Comparison of ENCODE assay signal across 16 mouse cellular contexts in the genomic region with DNA sequence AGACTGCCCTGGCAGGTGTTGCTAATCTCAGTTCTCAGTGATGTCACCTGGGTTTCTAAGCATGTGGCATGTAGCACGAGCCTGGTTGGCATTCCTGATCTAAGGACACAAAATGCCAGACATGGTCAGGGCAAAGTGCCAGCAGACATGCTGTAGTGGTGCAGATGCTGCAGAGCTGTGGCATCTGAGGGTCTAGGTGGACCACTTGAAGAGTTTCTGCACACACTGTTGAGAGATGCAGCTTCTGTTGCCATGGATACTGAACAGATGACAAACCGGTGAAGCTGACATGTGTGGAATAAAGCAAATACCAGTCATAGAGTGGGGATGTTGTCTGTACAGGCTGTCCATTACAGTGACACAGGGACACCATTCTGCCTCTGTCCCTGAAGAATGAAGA. TPM values are rescaled to one million over a fixed set of nuclear protein-coding genes. Genes with fewer than 3 reads are reported as not detected.
DNase-seq lines count a peak whose midpoint lies in the region; ATAC-seq lines count a peak whose summit lies in the region.
"Had no signal": no experiment of that assay in that cellular context is flagged by ENCODE, and none has a peak within 500 bp of the region (broad histone marks: within the 10 kb centered on the region; RNA-seq: fewer than 3 reads in every experiment).

No protein-coding gene starts in this region.

- no peaks in the 10 kb centered on the region for H3K9me3 ChIP-seq in neural tube, embryonic 12.5 days
- no peaks in the 10 kb centered on the region for H3K9me3 ChIP-seq in neural tube, embryonic 15.5 days (replicated peaks)
- no peaks in the 10 kb centered on the region for H3K9me3 ChIP-seq in forebrain, embryonic 16.5 days (ENCODE audit: control insufficient read depth, low read length)
- H3K9me3 ChIP-seq in midbrain, embryonic 15.5 days = no peaks in the 10 kb centered on the region
- H3K9me3 ChIP-seq: embryonic facial prominence, embryonic 10.5 days had no signal

- peak; percentile 71 for DNase-seq in heart, adult 11 months
- DNase-seq in heart, postnatal 25 days (ENCODE audit: low spot score) = no peak
- DNase-seq in kidney, adult 8-10 months = no peak
- DNase-seq: adrenal gland, adult 2 months; kidney, adult 2 months; layer of hippocampus, adult 9-11 months; lung, postnatal 36 days had no signal

- WGBS in neural tube, embryonic 12.5 days = 79% methylated on average over 2 of the region's 2 CpGs
- WGBS in neural tube, embryonic 15.5 days = 55% methylated on average over 2 of the region's 2 CpGs
- 50% methylated on average over 2 of the region's 2 CpGs for WGBS in forebrain, embryonic 16.5 days
- WGBS in midbrain, embryonic 15.5 days = 48% methylated on average over 2 of the region's 2 CpGs

- no peak overlapping the region for H3K27ac ChIP-seq in neural tube, embryonic 12.5 days
- no peak overlapping the region for H3K27ac ChIP-seq in neural tube, embryonic 15.5 days (replicated peaks)
- no peak overlapping the region for H3K27ac ChIP-seq in forebrain, embryonic 16.5 days (ENCODE audit: low read length)
- no peak overlapping the region for H3K27ac ChIP-seq in midbrain, embryonic 15.5 days
- H3K27ac ChIP-seq: embryonic facial prominence, embryonic 10.5 days; heart, embryonic 13.5 days; stomach, postnatal 0 days had no signal

- no peaks in the 10 kb centered on the region for H3K27me3 ChIP-seq in neural tube, embryonic 12.5 days (replicated peaks)
- no peaks in the 10 kb centered on the region for H3K27me3 ChIP-seq in neural tube, embryonic 15.5 days (replicated peaks)
- H3K27me3 ChIP-seq in forebrain, embryonic 16.5 days (replicated peaks; ENCODE audit: control insufficient read depth, insufficient read depth, low read length) = no peaks in the 10 kb centered on the region
- H3K27me3 ChIP-seq in midbrain, embryonic 15.5 days (replicated peaks) = no peaks in the 10 kb centered on the region
- H3K27me3 ChIP-seq: heart, embryonic 13.5 days had no signal

- H3K4me3 ChIP-seq in neural tube, embryonic 12.5 days = no peak overlapping the region
- no peak overlapping the region for H3K4me3 ChIP-seq in neural tube, embryonic 15.5 days (replicated peaks)
- H3K4me3 ChIP-seq in forebrain, embryonic 16.5 days (replicated peaks; ENCODE audit: low read length) = no peak overlapping the region
- H3K4me3 ChIP-seq in midbrain, embryonic 15.5 days = no peak overlapping the region
- H3K4me3 ChIP-seq: embryonic facial prominence, embryonic 10.5 days; erythroblast, embryonic 14.5 days; heart, embryonic 13.5 days had no signal

- no peaks in the 10 kb centered on the region for H3K36me3 ChIP-seq in neural tube, embryonic 12.5 days
- H3K36me3 ChIP-seq in neural tube, embryonic 15.5 days = no peaks in the 10 kb centered on the region
- no peaks in the 10 kb centered on the region for H3K36me3 ChIP-seq in forebrain, embryonic 16.5 days (ENCODE audit: control insufficient read depth, insufficient read depth)
- no peaks in the 10 kb centered on the region for H3K36me3 ChIP-seq in midbrain, embryonic 15.5 days (replicated peaks)
- H3K36me3 ChIP-seq: embryonic facial prominence, embryonic 10.5 days; heart, embryonic 13.5 days had no signal

- H3K4me2 ChIP-seq in neural tube, embryonic 12.5 days (replicated peaks) = no peak overlapping the region
- no peak overlapping the region for H3K4me2 ChIP-seq in neural tube, embryonic 15.5 days
- no peak overlapping the region for H3K4me2 ChIP-seq in forebrain, embryonic 16.5 days (ENCODE audit: low read length)
- H3K4me2 ChIP-seq in midbrain, embryonic 15.5 days = no peak overlapping the region
- H3K4me2 ChIP-seq: heart, embryonic 13.5 days had no signal

- intact Hi-C loops in heart, postnatal 25 days (cut with DNase I) = loop anchor here (10.0 kb wide), 1 partner anchor 1531 kb away; no protein-coding TSS in a partner anchor

- ATAC-seq in neural tube, embryonic 12.5 days (ENCODE audit: low FRiP score, low read depth) = peak; percentile 52; the same call in 1 of the 2 replicates
- no peak; the same call in 1 of the 2 replicates for ATAC-seq in neural tube, embryonic 15.5 days (ENCODE audit: low FRiP score)
- ATAC-seq in forebrain, embryonic 16.5 days = peak; percentile 67
- ATAC-seq in midbrain, embryonic 15.5 days (replicated peaks) = peak; percentile 82
- no peak for ATAC-seq in erythroblast, adult 5-6 weeks (replicated peaks; ENCODE audit: low FRiP score, poor library complexity, severe bottlenecking)

- no peaks in the 10 kb centered on the region for H3K4me1 ChIP-seq in neural tube, embryonic 12.5 days
- H3K4me1 ChIP-seq in neural tube, embryonic 15.5 days = no peaks in the 10 kb centered on the region
- no peaks in the 10 kb centered on the region for H3K4me1 ChIP-seq in forebrain, embryonic 16.5 days (replicated peaks; ENCODE audit: control insufficient read depth, insufficient read depth, low read length)
- no peaks in the 10 kb centered on the region for H3K4me1 ChIP-seq in midbrain, embryonic 15.5 days
- H3K4me1 ChIP-seq: embryonic facial prominence, embryonic 10.5 days; heart, embryonic 13.5 days had no signal

- no peak overlapping the region for H3K9ac ChIP-seq in neural tube, embryonic 12.5 days
- no peak overlapping the region for H3K9ac ChIP-seq in neural tube, embryonic 15.5 days (replicated peaks)
- H3K9ac ChIP-seq in forebrain, embryonic 16.5 days (replicated peaks; ENCODE audit: low read depth, low read length) = no peak overlapping the region
- no peak overlapping the region for H3K9ac ChIP-seq in midbrain, embryonic 15.5 days
- H3K9ac ChIP-seq: heart, embryonic 13.5 days had no signal

RNA-seq across cellular contexts. Expression of a gene that starts 7.1 kb away (rescaled TPM):
- 1 to 10 TPM; 4.3 to 4.7 TPM for total RNA-seq in heart, postnatal 25 days (2021)
- polyA plus RNA-seq in neural tube, embryonic 12.5 days (2016; fragmentation: Nextera tagmentation; extraction: Ambion mirVana) = 91.3 and 96.3 TPM in 2 replicates
- 32.9 and 39.1 TPM in 2 replicates for polyA plus RNA-seq in neural tube, embryonic 15.5 days (2015; fragmentation: Nextera tagmentation; extraction: Ambion mirVana)
- 10.3 and 13.5 TPM in 2 replicates for polyA plus RNA-seq in forebrain, embryonic 16.5 days (2015; fragmentation: Nextera tagmentation; extraction: Ambion mirVana)
- polyA plus RNA-seq in midbrain, embryonic 15.5 days (2015; fragmentation: Nextera tagmentation; extraction: Ambion mirVana) = 23.1 and 25.4 TPM in 2 replicates
- not detected in 2 replicates for total RNA-seq in erythroblast, adult 5-6 weeks (2015; ENCODE audit: low replicate concordance)
- not detected in 2 replicates for total RNA-seq in erythroblast, adult 5-6 weeks (2017; ENCODE audit: low replicate concordance)

Comparison
In these comparisons a context has a peak if more than half of its experiments do, and no peak if none do; other contexts are left out.
1. ATAC-seq: peak in neural tube, embryonic 12.5 days (single experiment), forebrain, embryonic 16.5 days (single experiment) and midbrain, embryonic 15.5 days (single experiment); none in neural tube, embryonic 15.5 days (single experiment) and erythroblast, adult 5-6 weeks (single experiment).